Mouse (Mus musculus) CH12.LX (cell line): ENCODE results near the gene Slc44a5.

Source experiments
- BHLHE40 ChIP-seq: IDR thresholded peaks from 2 replicates; pipeline ENCODE4 v1.6.1; 2011; ENCODE audit warnings: mild to moderate bottlenecking, low read depth, low read length, improper control_type of control experiment
- CTCF ChIP-seq, 2 experiments: IDR thresholded peaks in 1 of 2; conservative IDR thresholded peaks in 1 of 2; 2 replicates each; pipeline ENCODE4 v1.5.1; 2011 to 2012; ENCODE audit warnings: low read depth in 2 of 2, low read length in 2 of 2, improper control_type of control experiment in 1 of 2, inconsistent platforms in 1 of 2, mild to moderate bottlenecking in 1 of 2, moderate library complexity in 1 of 2
- IRF4 ChIP-seq: IDR thresholded peaks from 2 replicates; pipeline ENCODE4 v1.6.1; 2014; ENCODE audit warnings: low read depth, mild to moderate bottlenecking, inconsistent platforms, low read length, improper control_type of control experiment
- JUND ChIP-seq: conservative IDR thresholded peaks from 2 replicates; pipeline ENCODE4 v1.6.1; 2011; ENCODE audit warnings: low read depth, low read length, improper control_type of control experiment
- NRF1 ChIP-seq: IDR thresholded peaks from 2 replicates; pipeline ENCODE4 v1.6.1; 2014; ENCODE audit warnings: low read depth, mild to moderate bottlenecking, inconsistent platforms, low read length, improper control_type of control experiment, moderate library complexity
- POLR2A ChIP-seq: IDR thresholded peaks from 2 replicates; pipeline ENCODE4 v1.6.1; 2011; ENCODE audit warnings: low read depth, mild to moderate bottlenecking, improper control_type of control experiment, low read length
- SIN3A ChIP-seq: IDR thresholded peaks from 2 replicates; pipeline ENCODE4 v1.6.1; 2012; ENCODE audit warnings: low read length, improper control_type of control experiment, inconsistent platforms
- UBTF ChIP-seq: IDR thresholded peaks from 2 replicates; pipeline ENCODE4 v1.6.1; 2012; ENCODE audit warnings: low read depth, mild to moderate bottlenecking, inconsistent platforms, low read length, improper control_type of control experiment, moderate library complexity

GRCm38 (mm10) chr3:154118992-154119603 is 145.9 kb downstream of the Slc44a5 start:
- TF ChIP-seq BHLHE40: no peak
- no peak for TF ChIP-seq CTCF (conservative IDR thresholded peaks at IDR 0.05 in 1 of 2, IDR thresholded peaks at IDR 0.05 in 1 of 2; ENCODE audit: low read depth in 2 of 2, low read length in 2 of 2)
- no peak for TF ChIP-seq IRF4
- no peak for TF ChIP-seq UBTF
- no peak for TF ChIP-seq SIN3A
- no peak for TF ChIP-seq POLR2A
- TF ChIP-seq JUND: no peak
- no peak for TF ChIP-seq NRF1
